Mouse (Mus musculus) heart, embryonic 14.5 days (tissue): Measurements from ENCODE around the gene Trip6. TPM values are rescaled to one million over a fixed set of nuclear protein-coding genes. Genes with fewer than 3 reads are reported as not detected.

Source experiments
- ATAC-seq: fragments of 200-750 bp; cut with Nextera tagmentation; 2 replicates; pipeline ENCODE4 v1.8.0; 2017; ENCODE audit warnings: low read depth, moderate TSS enrichment; ENCODE audit not compliant: insufficient number of reproducible peaks, insufficient read depth, low FRiP score
- H3K27ac ChIP-seq, 2 experiments: fragments of 200-500 bp in 1 of 2; fragments of 300-500 bp in 1 of 2; sonication (generic) in 1 of 2; replicated peaks in 1 of 2; 2 replicates each; pipeline ENCODE4 v1.5.1; 2012 to 2014; ENCODE audit warnings: low read depth in 2 of 2, low read length in 2 of 2, control low read depth in 1 of 2, mild to moderate bottlenecking in 1 of 2, mixed read lengths in 1 of 2; ENCODE audit not compliant: control insufficient read depth in 1 of 2, insufficient read depth in 1 of 2
- H3K27me3 ChIP-seq: fragments of 300-500 bp; sonication (generic); 2 replicates; pipeline ENCODE4 v1.6.1; 2014; ENCODE audit warnings: mild to moderate bottlenecking, low read length, control low read depth; ENCODE audit not compliant: control insufficient read depth, insufficient read depth
- H3K36me3 ChIP-seq: fragments of 300-500 bp; sonication (generic); 2 replicates; pipeline ENCODE4 v1.6.1; 2014; ENCODE audit warnings: mild to moderate bottlenecking, control low read depth, low read length, mixed read lengths; ENCODE audit not compliant: control insufficient read depth, insufficient read depth
- H3K4me1 ChIP-seq, 2 experiments: fragments of 200-500 bp in 1 of 2; fragments of 300-500 bp in 1 of 2; sonication (generic) in 1 of 2; 2 replicates each; pipeline ENCODE4 v1.6.1; 2012 to 2014; ENCODE audit warnings: low read length in 2 of 2, control low read depth in 1 of 2, mixed read lengths in 1 of 2; ENCODE audit not compliant: control insufficient read depth in 2 of 2, insufficient read depth in 2 of 2
- H3K4me2 ChIP-seq: fragments of 300-500 bp; sonication (generic); 2 replicates; pipeline ENCODE4 v1.6.1; 2014; ENCODE audit warnings: mild to moderate bottlenecking, low read length
- H3K4me3 ChIP-seq, 2 experiments: fragments of 200-500 bp in 1 of 2; fragments of 300-500 bp in 1 of 2; sonication (generic) in 1 of 2; 2 replicates each; pipeline ENCODE4 v1.5.1; 2012 to 2014; ENCODE audit warnings: low read length in 2 of 2, mild to moderate bottlenecking in 2 of 2, control low read depth in 1 of 2, low read depth in 1 of 2, moderate library complexity in 1 of 2; ENCODE audit not compliant: control insufficient read depth in 1 of 2, insufficient read depth in 1 of 2
- H3K9ac ChIP-seq: fragments of 300-500 bp; sonication (generic); 2 replicates; pipeline ENCODE4 v1.6.1; 2014; ENCODE audit warnings: mild to moderate bottlenecking, low read length
- H3K9me3 ChIP-seq: fragments of 300-500 bp; sonication (generic); 2 replicates; pipeline ENCODE4 v1.6.1; 2016; ENCODE audit warnings: low read length, control low read depth; ENCODE audit not compliant: control insufficient read depth
- WGBS: fragments of 180-500 bp; shearing (Covaris S2); extraction: QIAGEN DNeasy Blood & Tissue Kit; methylation state at CpG from one replicate; pipeline ENCODE4 v1.1.7; 2014; 5-methylcytosine and 5-hydroxymethylcytosine counted together
- polyA plus RNA-seq: library from polyadenylated mRNA; unstranded; fragments of >200 nt; fragmentation: Nextera tagmentation; extraction: Ambion mirVana; gene quantifications from 2 replicates; pipeline ENCODE4 v1.2.1, GENCODE M21; 2014

The Trip6 gene
- polyA plus RNA-seq, 1 experiment from 2014 or later: 38.9 TPM

- H3K27ac ChIP-seq: peak overlapping the region; percentile 87 to 98
- H3K4me3 ChIP-seq: peak overlapping the region; percentile 59 to 91
- peak overlapping the region; percentile 78 for H3K4me2 ChIP-seq
- peaks cover 30 to 48% of the 10 kb centered on the region in 2 experiments for H3K4me1 ChIP-seq
- peak; percentile 49 for ATAC-seq
- H3K9ac ChIP-seq: peak overlapping the region; percentile 97
- WGBS: 1% methylated on average over 55 of the region's 55 CpGs
- H3K27me3 ChIP-seq: no peaks in the 10 kb centered on the region
- H3K36me3 ChIP-seq: peaks cover 21% of the 10 kb centered on the region
- no peaks in the 10 kb centered on the region for H3K9me3 ChIP-seq
These were observed 36.2 kb upstream of the Trip6 start for GRCm38 (mm10) chr5:137350205-137351057.

GRCm38 (mm10) chr5:137349384-137350204 lies 35.4 kb upstream of the Trip6 start, which contains the start of gene Ephb4:
Ephb4 (plus strand) TSS chr5:137350109.
- H3K36me3 ChIP-seq: peaks cover 12% of the 10 kb centered on the region
- peaks cover 30 to 48% of the 10 kb centered on the region in 2 experiments for H3K4me1 ChIP-seq
- peak within 1 kb of the TSS; percentile 97 for H3K9ac ChIP-seq
- peak within 1 kb of the TSS; percentile 59 to 91 for H3K4me3 ChIP-seq
- no peaks in the 10 kb centered on the region for H3K9me3 ChIP-seq
- peak; percentile 95 for ATAC-seq
- H3K27ac ChIP-seq: peak within 1 kb of the TSS; percentile 94 to 98
- peak within 1 kb of the TSS; percentile 78 for H3K4me2 ChIP-seq
- H3K27me3 ChIP-seq: no peaks in the 10 kb centered on the region
- WGBS: under 1% methylated on average over 30 of the region's 32 CpGs

GRCm38 (mm10) chr5:137348482-137349383 lies 34.5 kb upstream of the Trip6 start:
- peak overlapping the region; percentile 94 to 98 for H3K27ac ChIP-seq
- H3K4me1 ChIP-seq: peaks cover 30 to 48% of the 10 kb centered on the region in 2 experiments
- under 1% methylated on average over 31 of the region's 33 CpGs for WGBS
- peaks cover 4% of the 10 kb centered on the region for H3K36me3 ChIP-seq
- no peaks in the 10 kb centered on the region for H3K27me3 ChIP-seq
- H3K9ac ChIP-seq: peak overlapping the region; percentile 68
- peak; percentile 54 for ATAC-seq
- H3K4me2 ChIP-seq: peak overlapping the region; percentile 78
- no peaks in the 10 kb centered on the region for H3K9me3 ChIP-seq
- H3K4me3 ChIP-seq: peak overlapping the region; percentile 50 to 91

GRCm38 (mm10) chr5:137347856-137348255 lies 33.7 kb upstream of the Trip6 start:
- ATAC-seq: no peak
- no peaks in the 10 kb centered on the region for H3K36me3 ChIP-seq
- WGBS: 28% methylated on average over 7 of the region's 7 CpGs
- peak overlapping the region; percentile 78 for H3K4me2 ChIP-seq
- H3K9me3 ChIP-seq: no peaks in the 10 kb centered on the region
- H3K27ac ChIP-seq: peak overlapping the region; percentile 94 to 98
- 0 out of 2 replicates have a peak overlapping the region, but pooled peaks have one; percentile 68 for H3K9ac ChIP-seq
- H3K4me3 ChIP-seq: no peak overlapping the region
- no peaks in the 10 kb centered on the region for H3K27me3 ChIP-seq
- H3K4me1 ChIP-seq: peaks cover 30 to 47% of the 10 kb centered on the region in 2 experiments

- Histone ChIP-seq H3K4me1 (peaks cover 22 to 38% of the 10 kb centered on the region in 2 experiments), H3K36me3 (no peaks in the 10 kb centered on the region), H3K9me3 (no peaks in the 10 kb centered on the region), H3K4me2 (no peak overlapping the region), H3K27ac (peak overlapping the region in 1 of 2 experiments; percentile 42; a peak in 2 of 4 replicates), H3K9ac (no peak overlapping the region), H3K4me3 (no peak overlapping the region), H3K27me3 (no peaks in the 10 kb centered on the region)
- WGBS: 80% methylated on average over 4 of the region's 4 CpGs
- no peak for ATAC-seq
These were observed 32.8 kb upstream of the Trip6 start for GRCm38 (mm10) chr5:137346983-137347382.

GRCm38 (mm10) chr5:137346388-137346787 lies 32.2 kb upstream of the Trip6 start:
- Histone ChIP-seq H3K9ac (no peak overlapping the region), H3K4me1 (peaks cover 20 to 33% of the 10 kb centered on the region in 2 experiments), H3K36me3 (no peaks in the 10 kb centered on the region), H3K4me2 (peak overlapping the region; percentile 51), H3K4me3 (no peak overlapping the region), H3K9me3 (no peaks in the 10 kb centered on the region), H3K27ac (peak overlapping the region in 1 of 2 experiments; percentile 42; a peak in 2 of 4 replicates), H3K27me3 (no peaks in the 10 kb centered on the region)
- ATAC-seq: no peak
- WGBS: 61% methylated on average over 1 of the region's 1 CpGs
